Mouse (Mus musculus): ENCODE results near the gene Trpm5. TPM values are rescaled to one million over a fixed set of nuclear protein-coding genes. Genes with fewer than 3 reads are reported as not detected.

The Trpm5 gene
- 0.02 TPM in 1 of 2 replicates, not detected in the other for polyA plus RNA-seq (2012)

DNA sequence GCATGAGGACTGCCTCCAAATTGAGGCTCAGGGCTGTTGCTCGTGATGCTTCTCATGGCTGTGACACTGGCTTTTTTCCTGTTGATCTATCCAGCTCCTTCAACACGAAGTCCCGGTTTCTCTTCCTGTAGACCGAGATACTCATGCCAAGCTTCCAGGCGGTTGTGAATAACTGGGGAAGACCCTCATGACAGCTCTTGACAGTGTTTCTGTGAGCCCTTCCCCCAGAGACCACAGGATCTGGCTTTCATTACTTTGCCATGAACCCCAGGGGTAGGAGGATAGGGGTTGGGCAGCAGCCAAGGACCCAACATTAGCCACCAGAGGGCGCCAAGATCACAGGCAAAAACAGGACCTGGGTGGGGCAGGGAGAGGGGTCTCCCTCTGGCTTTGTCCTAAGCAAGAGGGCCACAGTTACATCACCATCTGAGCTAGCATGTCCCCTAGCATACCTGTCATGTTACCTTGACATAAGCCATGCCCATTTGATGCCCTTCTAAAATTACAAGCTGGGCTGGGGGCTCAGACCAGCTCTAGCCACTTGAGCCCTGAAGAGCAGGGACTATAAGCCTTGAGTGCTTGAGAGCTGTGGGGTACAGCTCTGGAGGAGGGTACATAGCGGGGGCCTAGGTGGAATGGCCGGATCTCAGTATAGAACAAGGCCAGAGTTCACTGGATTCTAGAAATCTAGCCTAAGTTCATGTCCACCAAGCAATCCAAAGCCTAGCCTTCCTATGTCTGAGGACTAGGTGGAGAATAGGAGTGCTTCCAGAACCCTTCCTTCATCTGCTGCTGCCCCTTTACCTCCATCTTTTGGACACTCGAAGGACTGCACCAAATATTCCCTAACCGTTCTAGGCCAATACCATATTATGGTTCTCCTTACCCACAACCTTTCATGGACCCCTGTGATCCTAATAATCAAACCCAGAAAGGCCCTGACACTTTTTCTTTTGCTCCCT lies at the start of gene Trpm5:
Gene Trpm5, minus strand, starts transcription at position 51 of the 962 bp plus-strand sequence.
- H3K4me1 ChIP-seq (ENCODE audit: control insufficient read depth): peaks cover 2% of the 10 kb centered on the region; the same call in 1 of the 2 replicates
- no peak within 1 kb of the TSS for H3K4me3 ChIP-seq (replicated peaks)
- H3K36me3 ChIP-seq (ENCODE audit: control insufficient read depth): no peaks in the 10 kb centered on the region
- H3K9me3 ChIP-seq (ENCODE audit: control insufficient read depth, low read length): no peaks in the 10 kb centered on the region
- H3K27me3 ChIP-seq (ENCODE audit: control insufficient read depth): peaks cover 2% of the 10 kb centered on the region; the same call in 1 of the 2 replicates
- TF ChIP-seq TAL1 (IDR thresholded peaks at IDR 0.05; ENCODE audit: low read length): no peak
- TF ChIP-seq GATA1 (IDR thresholded peaks at IDR 0.05; ENCODE audit: low read length): no peak

GRCm38 (mm10) chr7:143142680-143143079 lies 48.2 kb upstream of the Trpm5 start:
- Histone ChIP-seq H3K4me3 (replicated peaks) (no peak overlapping the region), H3K27me3 (ENCODE audit: control insufficient read depth) (no peaks in the 10 kb centered on the region), H3K36me3 (ENCODE audit: control insufficient read depth) (no peaks in the 10 kb centered on the region), H3K9me3 (ENCODE audit: control insufficient read depth, low read length) (no peaks in the 10 kb centered on the region), H3K4me1 (ENCODE audit: control insufficient read depth) (peaks cover 3% of the 10 kb centered on the region)
- TF ChIP-seq TAL1 (IDR thresholded peaks at IDR 0.05; ENCODE audit: low read length): no peak
- TF ChIP-seq GATA1 (IDR thresholded peaks at IDR 0.05; ENCODE audit: low read length): no peak

GRCm38 (mm10) chr7:143139932-143140331 lies 45.5 kb upstream of the Trpm5 start:
- no peaks in the 10 kb centered on the region for H3K27me3 ChIP-seq (ENCODE audit: control insufficient read depth)

GRCm38 (mm10) chr7:143138789-143139188 lies 44.3 kb upstream of the Trpm5 start:
- no peaks in the 10 kb centered on the region for H3K36me3 ChIP-seq (ENCODE audit: control insufficient read depth)
- no peaks in the 10 kb centered on the region for H3K9me3 ChIP-seq (ENCODE audit: control insufficient read depth, low read length)
- TF ChIP-seq GATA1 (IDR thresholded peaks at IDR 0.05; ENCODE audit: low read length) (no peak), TAL1 (IDR thresholded peaks at IDR 0.05; ENCODE audit: low read length) (no peak)
- peaks cover 3% of the 10 kb centered on the region for H3K4me1 ChIP-seq (ENCODE audit: control insufficient read depth)
- H3K4me3 ChIP-seq (replicated peaks): no peak overlapping the region
- H3K27me3 ChIP-seq (ENCODE audit: control insufficient read depth): no peaks in the 10 kb centered on the region

More at GRCm38 (mm10) chr7:143139932-143140331, 45.5 kb upstream of the Trpm5 start:
- H3K4me3 ChIP-seq (replicated peaks): no peak overlapping the region
- TF ChIP-seq TAL1 (IDR thresholded peaks at IDR 0.05; ENCODE audit: low read length): no peak
- TF ChIP-seq GATA1 (IDR thresholded peaks at IDR 0.05; ENCODE audit: low read length): no peak
- peaks cover 3% of the 10 kb centered on the region for H3K4me1 ChIP-seq (ENCODE audit: control insufficient read depth)
- H3K36me3 ChIP-seq (ENCODE audit: control insufficient read depth): no peaks in the 10 kb centered on the region
- no peaks in the 10 kb centered on the region for H3K9me3 ChIP-seq (ENCODE audit: control insufficient read depth, low read length)

GRCm38 (mm10) chr7:143136561-143136960 lies 42.1 kb upstream of the Trpm5 start:
- Histone ChIP-seq H3K4me1 (ENCODE audit: control insufficient read depth) (peaks cover 3% of the 10 kb centered on the region), H3K9me3 (ENCODE audit: control insufficient read depth, low read length) (no peaks in the 10 kb centered on the region), H3K27me3 (ENCODE audit: control insufficient read depth) (no peaks in the 10 kb centered on the region), H3K4me3 (replicated peaks) (no peak overlapping the region), H3K36me3 (ENCODE audit: control insufficient read depth) (no peaks in the 10 kb centered on the region)
- TF ChIP-seq GATA1 (IDR thresholded peaks at IDR 0.05; ENCODE audit: low read length) (no peak), TAL1 (IDR thresholded peaks at IDR 0.05; ENCODE audit: low read length) (no peak)

- Histone ChIP-seq H3K4me3 (replicated peaks) (no peak overlapping the region), H3K9me3 (ENCODE audit: control insufficient read depth, low read length) (no peaks in the 10 kb centered on the region), H3K27me3 (ENCODE audit: control insufficient read depth) (no peaks in the 10 kb centered on the region), H3K36me3 (ENCODE audit: control insufficient read depth) (no peaks in the 10 kb centered on the region), H3K4me1 (ENCODE audit: control insufficient read depth) (peaks cover 3% of the 10 kb centered on the region)
- TF ChIP-seq GATA1 (IDR thresholded peaks at IDR 0.05; ENCODE audit: low read length): no peak
- TF ChIP-seq TAL1 (IDR thresholded peaks at IDR 0.05; ENCODE audit: low read length): no peak
These were observed 41.7 kb upstream of the Trpm5 start for GRCm38 (mm10) chr7:143136125-143136524.

GRCm38 (mm10) chr7:143132815-143133214 lies 38.4 kb upstream of the Trpm5 start:
- H3K27me3 ChIP-seq (ENCODE audit: control insufficient read depth): no peaks in the 10 kb centered on the region
- TF ChIP-seq GATA1 (IDR thresholded peaks at IDR 0.05; ENCODE audit: low read length) (no peak), TAL1 (IDR thresholded peaks at IDR 0.05; ENCODE audit: low read length) (no peak)
- no peaks in the 10 kb centered on the region for H3K4me1 ChIP-seq (ENCODE audit: control insufficient read depth)
- H3K9me3 ChIP-seq (ENCODE audit: control insufficient read depth, low read length): no peaks in the 10 kb centered on the region
- no peak overlapping the region for H3K4me3 ChIP-seq (replicated peaks)
- no peaks in the 10 kb centered on the region for H3K36me3 ChIP-seq (ENCODE audit: control insufficient read depth)

DNA sequence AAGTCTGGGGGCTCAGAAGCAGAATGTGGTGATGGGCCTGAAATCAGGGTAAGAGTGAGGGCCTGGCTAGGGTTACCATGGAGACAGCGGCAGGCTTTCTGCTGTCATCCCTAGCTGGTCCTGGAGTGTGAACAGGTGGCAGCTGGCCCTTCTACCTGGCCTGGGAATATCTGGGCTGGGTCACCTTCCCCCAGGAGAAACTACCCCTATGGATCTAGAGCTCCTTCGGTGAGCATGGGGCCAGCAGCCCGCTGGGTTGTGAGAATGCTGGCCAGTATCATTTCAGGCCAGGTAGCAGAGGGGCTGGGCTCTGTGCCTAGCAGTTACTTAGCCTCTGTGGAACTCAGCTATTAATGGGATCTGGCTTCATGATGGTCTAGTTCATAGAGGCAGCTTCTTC lies 30.5 kb upstream of the Trpm5 start:
- Histone ChIP-seq H3K36me3 (ENCODE audit: control insufficient read depth) (no peaks in the 10 kb centered on the region), H3K9me3 (ENCODE audit: control insufficient read depth, low read length) (no peaks in the 10 kb centered on the region), H3K4me1 (ENCODE audit: control insufficient read depth) (no peaks in the 10 kb centered on the region; the same call in 1 of the 2 replicates), H3K27me3 (ENCODE audit: control insufficient read depth) (no peaks in the 10 kb centered on the region), H3K4me3 (replicated peaks) (no peak overlapping the region)
- no peak for TF ChIP-seq TAL1 (IDR thresholded peaks at IDR 0.05; ENCODE audit: low read length)
- TF ChIP-seq GATA1 (IDR thresholded peaks at IDR 0.05; ENCODE audit: low read length): no peak

- no peaks in the 10 kb centered on the region for H3K9me3 ChIP-seq (ENCODE audit: control insufficient read depth, low read length)
- H3K36me3 ChIP-seq (ENCODE audit: control insufficient read depth): no peaks in the 10 kb centered on the region
- H3K4me3 ChIP-seq (replicated peaks): no peak overlapping the region
- no peaks in the 10 kb centered on the region for H3K27me3 ChIP-seq (ENCODE audit: control insufficient read depth)
- H3K4me1 ChIP-seq (ENCODE audit: control insufficient read depth): no peaks in the 10 kb centered on the region; the same call in 1 of the 2 replicates
- no peak for TF ChIP-seq GATA1 (IDR thresholded peaks at IDR 0.05; ENCODE audit: low read length)
- TF ChIP-seq TAL1 (IDR thresholded peaks at IDR 0.05; ENCODE audit: low read length): no peak
These were observed 29.6 kb upstream of the Trpm5 start for GRCm38 (mm10) chr7:143123876-143124669.
